Mouse (Mus musculus): ENCODE data around the gene C1qtnf4.

DNA sequence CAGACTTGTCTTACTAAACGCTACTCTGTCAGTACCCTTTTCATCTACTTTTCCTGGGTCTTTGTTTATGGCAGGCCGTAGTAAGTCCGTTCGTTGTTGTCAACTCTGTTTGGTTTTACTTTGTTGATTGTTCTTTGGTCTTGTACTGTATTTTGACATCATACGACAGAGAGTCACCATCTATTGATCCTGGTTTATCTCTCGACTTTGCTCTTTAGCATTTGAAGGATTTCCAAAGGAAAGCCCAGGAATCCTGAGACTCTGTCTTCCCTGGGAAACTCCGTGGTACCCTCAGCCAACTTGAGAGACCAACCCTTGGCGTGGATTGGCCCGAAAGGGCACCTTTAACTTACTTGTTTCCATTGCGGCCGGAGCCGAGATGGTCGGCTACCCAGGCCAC, 42.9 kb downstream of the C1qtnf4 start:
- no peak for TF ChIP-seq CTCF (conservative IDR thresholded peaks at IDR 0.05; ENCODE audit: low read length)
- TF ChIP-seq NANOG (IDR thresholded peaks at IDR 0.05; ENCODE audit: borderline replicate concordance, low read length): no peak

Measured in E14TG2a.4 (cell line).